Mouse (Mus musculus): ENCODE results near the gene Itgb3.
"Not testable (repeated sequence)": the region's sequence is repeated elsewhere in the genome, so short reads cannot be mapped to it uniquely, and the experiment has no call there.

Itgb3 gene

DNA sequence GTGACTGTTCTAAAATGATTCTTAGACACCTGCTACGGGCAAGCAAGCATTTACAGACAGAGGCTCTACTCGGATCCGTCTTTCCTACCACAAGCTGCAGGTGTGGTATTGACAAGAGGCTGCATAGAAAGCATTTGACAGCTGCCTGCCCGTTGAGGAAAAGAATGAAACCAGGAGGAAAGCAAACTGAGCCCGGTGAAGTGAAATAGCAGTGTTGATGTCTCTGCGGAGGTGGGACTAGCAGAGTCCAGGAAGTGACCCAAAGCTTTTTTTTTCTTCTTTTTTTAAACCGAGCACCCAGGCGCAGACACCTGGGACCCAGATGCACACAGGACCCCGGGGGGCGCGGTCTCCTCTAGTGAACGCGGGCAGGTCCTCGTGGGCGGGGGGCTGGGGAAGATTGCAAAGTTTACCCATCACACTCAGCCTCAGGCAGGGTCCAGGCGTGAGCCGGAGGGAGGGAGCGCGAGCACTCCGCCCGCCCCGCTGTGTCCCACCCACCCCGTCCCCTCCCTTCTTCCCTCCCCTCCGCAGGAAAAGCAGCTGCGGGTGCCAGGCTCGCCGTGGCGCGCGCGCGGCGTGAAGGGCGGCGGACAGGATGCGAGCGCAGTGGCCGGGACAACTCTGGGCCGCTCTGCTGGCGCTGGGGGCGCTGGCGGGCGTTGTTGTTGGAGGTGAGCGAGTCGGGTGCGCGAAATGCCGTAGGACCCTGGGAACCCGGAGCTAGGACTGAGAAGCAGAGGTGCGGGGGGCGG, at the start of gene Itgb3:
Gene Itgb3, plus strand, starts transcription at position 510 of the 755 bp plus-strand sequence.
- CTCF ChIA-PET = interaction anchor here (0.6 to 1.8 kb wide), 7 partner anchors 11 to 164 kb away, joined by 3 to 7 read pairs (median 3); no protein-coding TSS in a partner anchor

- CTCF ChIA-PET = no interaction called here
Measured at GRCm38 (mm10) chr11:104558065-104558464, 49.7 kb upstream of the Itgb3 start.

DNA sequence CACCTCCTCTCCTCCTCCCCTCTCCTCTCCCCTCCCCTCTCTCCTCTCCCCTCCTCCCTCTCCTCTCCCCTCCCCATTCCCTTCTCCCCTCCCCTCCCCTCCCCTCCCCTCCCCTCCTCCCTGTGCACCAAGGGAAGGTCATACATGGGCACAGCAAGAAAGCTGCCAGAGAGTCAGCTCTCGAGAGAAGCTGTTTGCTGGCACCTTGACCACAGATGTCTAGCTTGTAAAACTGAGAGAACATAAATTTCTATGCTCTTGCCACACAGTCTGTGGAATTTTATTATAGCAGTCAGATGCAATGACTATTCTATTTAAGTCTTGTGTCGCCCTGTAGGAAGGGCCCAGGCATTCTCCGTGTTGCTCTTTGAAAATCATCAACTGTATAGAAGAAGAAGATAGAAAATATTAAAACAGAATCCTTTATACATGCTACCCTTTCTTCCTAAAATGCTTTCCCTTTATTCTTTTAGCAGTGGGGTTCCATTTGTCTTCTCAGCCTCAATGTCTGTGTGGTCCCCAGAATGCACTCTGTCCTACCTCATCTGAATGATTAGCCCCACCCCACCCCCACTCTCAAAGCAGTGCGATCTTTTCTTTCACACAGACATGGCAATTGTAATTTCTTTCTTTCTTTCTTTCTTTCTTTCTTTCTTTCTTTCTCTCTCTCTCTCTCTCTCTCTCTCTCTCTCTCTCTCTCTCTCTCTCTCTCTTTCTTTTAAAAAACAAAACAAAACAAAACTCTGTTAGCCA, 49.0 kb upstream of the Itgb3 start:
- CTCF ChIA-PET = no interaction called here

GRCm38 (mm10) chr11:104560971-104561370, 46.8 kb upstream of the Itgb3 start:
- CTCF ChIA-PET = no interaction called here

- CTCF ChIA-PET = no interaction called here
Measured at GRCm38 (mm10) chr11:104563496-104563895, 44.3 kb upstream of the Itgb3 start.

- CTCF ChIA-PET = no interaction called here
Measured at GRCm38 (mm10) chr11:104565172-104565571, 42.6 kb upstream of the Itgb3 start.

DNA sequence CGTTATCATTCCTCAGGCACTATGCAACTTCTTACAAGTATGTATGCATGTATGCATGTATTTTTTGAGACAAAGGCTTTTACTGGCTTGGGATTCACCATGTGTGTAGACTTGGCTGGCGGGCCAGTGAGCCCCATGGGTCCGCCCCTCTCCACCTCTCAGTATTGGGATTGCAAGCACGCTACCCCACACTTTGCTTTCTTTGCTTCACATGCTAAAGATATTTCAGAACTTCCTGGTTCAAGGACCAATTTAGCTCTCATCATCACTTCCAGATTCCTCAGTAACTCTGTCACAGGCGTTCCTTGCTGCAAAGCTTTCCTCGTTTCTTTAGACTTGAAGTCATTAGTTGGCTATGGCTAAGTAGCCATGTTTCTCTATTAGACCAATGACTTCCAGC, 41.7 kb upstream of the Itgb3 start:
- CTCF ChIA-PET = no interaction called here

- CTCF ChIA-PET = no interaction called here
Measured at GRCm38 (mm10) chr11:104566796-104567195, 41.0 kb upstream of the Itgb3 start.

DNA sequence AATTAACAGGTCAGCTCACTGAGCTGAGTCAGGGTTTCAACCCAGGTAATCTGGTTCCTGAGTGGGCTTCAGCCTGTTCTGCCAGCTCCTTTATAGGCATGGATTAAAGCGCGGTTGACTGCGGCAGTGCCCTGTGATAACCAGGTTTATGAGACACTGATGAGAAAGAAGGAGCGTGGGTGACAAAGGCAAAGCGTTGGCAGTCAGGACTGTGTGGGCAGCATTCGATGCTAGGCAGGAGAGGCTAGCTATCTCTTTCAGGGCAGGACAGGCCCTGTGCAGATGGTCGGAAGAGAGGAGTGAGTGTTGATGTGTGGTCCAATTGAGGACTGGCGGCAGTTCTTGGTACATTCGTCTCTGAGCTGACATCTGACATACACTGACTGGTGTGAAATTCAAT, 40.1 kb upstream of the Itgb3 start:
- CTCF ChIA-PET = interaction anchor here (0.5 kb wide), 1 partner anchor 229 kb away, joined by 3 read pairs; no protein-coding TSS in a partner anchor

DNA sequence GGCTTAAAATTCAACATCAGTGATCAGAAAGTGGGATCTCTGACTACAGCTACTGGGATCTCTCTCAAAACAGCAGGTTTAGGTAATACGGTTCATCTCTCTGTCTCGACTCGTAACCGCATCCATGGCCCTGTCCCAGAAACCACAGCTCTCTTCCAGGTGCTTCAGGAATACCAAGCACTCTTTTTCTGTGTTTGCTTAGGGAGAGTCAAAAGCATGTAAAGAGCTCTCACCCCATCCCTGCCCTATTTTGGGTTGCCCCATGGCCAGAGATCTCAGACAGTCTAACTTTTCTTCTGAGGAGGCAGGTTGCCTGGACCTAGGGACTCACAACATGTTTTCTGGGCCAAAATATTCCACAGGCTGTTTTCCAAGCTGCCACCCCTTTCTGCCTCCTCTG, 39.5 kb upstream of the Itgb3 start:
- CTCF ChIA-PET = interaction anchor here (0.5 kb wide), 1 partner anchor 230 kb away, joined by 3 read pairs; no protein-coding TSS in a partner anchor

GRCm38 (mm10) chr11:104570515-104570914, 37.3 kb upstream of the Itgb3 start:
- CTCF ChIA-PET = interaction anchor here (0.6 kb wide), 1 partner anchor 10 kb away, joined by 3 read pairs; no protein-coding TSS in a partner anchor

DNA sequence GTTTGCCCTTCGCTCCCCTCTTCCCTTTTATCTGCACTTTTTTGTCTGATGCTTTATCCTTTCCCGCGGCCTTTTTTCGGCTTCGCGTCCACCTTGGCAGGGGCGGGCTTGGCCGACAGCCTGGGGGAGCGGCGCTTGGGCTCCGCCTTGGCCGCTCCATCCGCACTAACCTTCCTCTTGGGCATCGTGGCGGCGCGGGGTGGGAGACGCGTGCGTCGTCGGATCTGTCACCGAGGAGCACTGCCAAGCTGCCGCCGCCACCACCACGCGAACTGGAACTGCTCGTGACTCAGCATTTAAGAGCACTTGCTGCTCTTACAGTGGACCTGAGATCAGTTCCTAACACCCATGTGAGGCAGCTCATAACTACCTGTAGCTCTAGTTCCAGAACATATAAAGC, 36.4 kb upstream of the Itgb3 start:
- CTCF ChIA-PET = not testable (repeated sequence)

DNA sequence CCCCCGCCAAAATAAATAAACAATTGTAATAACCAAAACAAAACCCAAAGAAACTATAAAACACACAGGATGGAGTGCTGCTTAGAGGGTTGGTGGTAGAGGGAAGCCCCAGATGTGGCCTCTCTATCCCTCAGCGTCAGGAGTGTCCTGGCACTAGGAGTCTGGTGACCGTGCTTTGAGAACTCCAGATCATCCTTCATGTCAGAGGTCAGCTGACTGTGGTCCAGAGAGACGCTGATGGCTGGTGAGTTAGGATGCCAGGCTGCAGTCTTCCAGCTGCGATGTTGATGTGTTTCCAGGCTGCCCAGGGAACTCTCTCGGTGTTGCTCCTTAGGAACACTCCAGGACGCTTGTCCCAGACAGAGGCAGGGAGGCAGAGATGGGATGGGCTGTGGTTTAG, 35.7 kb upstream of the Itgb3 start:
- CTCF ChIA-PET = no interaction called here

- CTCF ChIA-PET = interaction anchor here (0.8 kb wide), 1 partner anchor 529 kb away, joined by 3 read pairs; no protein-coding TSS in a partner anchor
Measured at GRCm38 (mm10) chr11:104572566-104572965, 35.2 kb upstream of the Itgb3 start.

- CTCF ChIA-PET = interaction anchor here (0.7 kb wide), 1 partner anchor 549 kb away, joined by 3 read pairs; no protein-coding TSS in a partner anchor
Measured at GRCm38 (mm10) chr11:104576772-104577612, 30.8 kb upstream of the Itgb3 start.

DNA sequence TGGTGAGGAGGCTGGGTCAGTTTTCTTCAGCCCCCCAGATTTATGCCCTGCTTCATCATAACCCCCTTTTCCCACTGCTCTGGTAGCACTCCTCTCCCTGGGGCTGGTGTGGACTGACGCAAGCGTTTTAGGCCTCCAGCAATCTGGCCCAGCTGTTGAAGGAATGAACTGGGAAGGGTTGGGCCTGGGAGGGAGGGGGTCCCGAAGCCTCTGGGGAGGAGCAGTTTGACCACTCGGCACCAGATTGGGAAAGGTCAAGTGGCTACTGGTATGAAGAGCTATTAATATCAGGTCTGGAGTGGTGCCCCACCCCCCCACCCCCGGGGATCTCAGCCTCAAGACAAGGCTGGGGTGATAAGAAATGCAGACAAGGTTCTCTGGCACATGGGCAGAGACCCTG, 29.7 kb upstream of the Itgb3 start:
- CTCF ChIA-PET = no interaction called here

- CTCF ChIA-PET = no interaction called here
Measured at GRCm38 (mm10) chr11:104579084-104579483, 28.7 kb upstream of the Itgb3 start.

DNA sequence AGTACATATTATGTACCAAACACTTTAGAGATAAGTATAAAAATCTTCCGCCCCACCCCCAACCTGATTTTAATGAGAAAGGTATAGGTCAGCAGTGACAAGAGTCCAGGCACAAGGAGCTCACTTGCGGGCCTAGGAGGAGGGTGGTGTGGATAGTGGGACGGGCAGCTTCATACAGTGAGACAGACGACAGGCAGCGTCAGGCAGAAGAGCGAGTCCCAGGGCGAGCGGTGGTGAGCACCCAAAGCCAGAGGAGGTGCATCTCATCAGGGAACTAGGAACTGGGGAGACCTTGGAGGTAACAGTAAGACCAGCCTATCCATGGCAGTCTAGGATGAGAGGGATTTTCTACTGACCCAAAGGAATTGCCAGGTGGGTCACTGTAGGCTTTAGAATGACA, 28.2 kb upstream of the Itgb3 start:
- CTCF ChIA-PET = interaction anchor here (0.7 kb wide), 1 partner anchor 9 kb away, joined by 3 read pairs; no protein-coding TSS in a partner anchor

DNA sequence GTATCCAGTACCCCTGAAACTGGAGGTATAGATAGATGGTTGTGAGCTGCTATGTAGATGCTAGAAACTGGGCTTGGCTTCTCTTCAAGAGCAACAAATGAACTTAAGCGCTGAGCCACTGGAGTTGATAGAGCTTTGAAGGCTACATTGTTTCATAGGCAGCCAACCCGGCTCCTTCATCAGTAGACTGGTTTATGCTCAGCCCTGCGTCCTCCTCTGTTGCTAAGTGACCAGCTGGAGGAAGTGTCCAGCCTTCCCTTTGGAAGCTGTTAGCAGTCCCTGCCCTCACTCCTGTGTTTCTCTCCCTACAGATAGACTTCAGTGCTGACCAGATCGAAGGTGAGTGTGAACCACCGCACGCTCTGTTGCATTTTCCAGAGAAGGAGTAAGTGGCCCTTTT, 27.7 kb upstream of the Itgb3 start:
- CTCF ChIA-PET = interaction anchor here (0.5 to 0.7 kb wide), 2 partner anchors 9 to 20 kb away, joined by 3 to 12 read pairs; no protein-coding TSS in a partner anchor

- CTCF ChIA-PET = interaction anchor here (0.5 kb wide), 1 partner anchor 21 kb away, joined by 12 read pairs; no protein-coding TSS in a partner anchor
Measured at GRCm38 (mm10) chr11:104580606-104581005, 27.2 kb upstream of the Itgb3 start.

DNA sequence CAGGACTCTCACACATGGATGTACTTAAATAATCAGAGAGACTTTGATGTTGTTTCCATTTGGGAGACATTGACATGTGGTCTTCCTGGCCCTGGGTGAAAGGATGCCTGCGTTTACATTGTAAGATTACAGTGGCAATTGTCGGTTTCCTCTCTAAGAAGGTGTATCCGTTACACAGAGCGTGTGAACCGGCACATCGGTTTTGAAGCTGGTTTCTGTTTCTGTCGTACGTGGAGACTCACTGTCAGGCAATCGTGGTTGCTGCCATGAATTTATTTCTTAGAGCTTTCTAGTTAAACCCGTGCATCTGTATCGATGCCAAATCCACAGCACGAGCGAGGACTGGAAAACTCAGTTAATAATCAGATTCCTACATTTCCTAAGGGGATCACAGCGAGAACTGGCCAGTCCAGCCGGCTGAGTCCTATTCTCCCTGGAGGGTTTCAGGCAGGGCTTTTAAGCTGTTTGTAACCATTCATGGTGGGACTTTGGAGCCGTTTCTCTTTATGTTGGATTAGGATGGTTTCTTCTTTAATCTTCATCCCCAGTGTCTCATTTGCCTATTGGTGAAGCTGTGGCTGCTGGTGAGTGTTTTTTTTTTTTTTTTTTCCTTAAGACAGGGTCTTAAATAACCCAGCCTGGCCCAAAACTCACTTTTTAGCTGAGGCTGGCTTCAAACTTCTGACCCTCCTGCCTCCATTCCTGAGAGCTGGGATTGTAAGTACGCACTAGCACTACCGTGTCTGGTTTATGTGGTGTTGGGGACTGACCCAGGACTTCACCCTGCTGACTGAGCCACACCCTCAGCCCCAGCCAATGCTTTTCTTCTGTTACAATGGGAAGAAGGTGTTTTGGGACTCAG, 26.1 kb upstream of the Itgb3 start:
- CTCF ChIA-PET = interaction anchor here (0.9 kb wide), 1 partner anchor 26 kb away, joined by 7 read pairs; the partner anchor contains the start of gene Itgb3

Data from spleen, embryonic (tissue).